Mouse (Mus musculus) liver, embryonic 15.5 days (tissue): ENCODE results near the gene Dpy19l1. TPM values are rescaled to one million over a fixed set of nuclear protein-coding genes. Genes with fewer than 3 reads are reported as not detected.

Experiments used
- ATAC-seq: fragments of 200-750 bp; cut with Nextera tagmentation; 2 replicates; pipeline ENCODE4 v1.8.0; 2017; ENCODE audit warnings: moderate number of reproducible peaks, mild to moderate bottlenecking, moderate library complexity; ENCODE audit not compliant: insufficient read depth
- H3K27ac ChIP-seq: fragments of 300-500 bp; sonication (generic); replicated peaks from 2 replicates; pipeline ENCODE4 v1.5.1; 2015; ENCODE audit warnings: mild to moderate bottlenecking, inconsistent platforms
- H3K27me3 ChIP-seq: fragments of 300-500 bp; sonication (generic); 2 replicates; pipeline ENCODE4 v1.6.1; 2015; ENCODE audit warnings: mild to moderate bottlenecking, inconsistent platforms
- H3K36me3 ChIP-seq: fragments of 300-500 bp; sonication (generic); replicated peaks from 2 replicates; pipeline ENCODE4 v1.6.1; 2015; ENCODE audit warnings: moderate library complexity, mild to moderate bottlenecking, inconsistent platforms
- H3K4me1 ChIP-seq: fragments of 300-500 bp; sonication (generic); replicated peaks from 2 replicates; pipeline ENCODE4 v1.6.1; 2015; ENCODE audit warnings: inconsistent platforms
- H3K4me2 ChIP-seq: fragments of 300-500 bp; sonication (generic); 2 replicates; pipeline ENCODE4 v1.6.1; 2015; ENCODE audit warnings: moderate library complexity, mild to moderate bottlenecking, inconsistent platforms
- H3K4me3 ChIP-seq: fragments of 300-500 bp; sonication (generic); replicated peaks from 2 replicates; pipeline ENCODE4 v1.5.1; 2015; ENCODE audit warnings: mild to moderate bottlenecking, inconsistent platforms
- H3K9ac ChIP-seq: fragments of 300-500 bp; sonication (generic); 2 replicates; pipeline ENCODE4 v1.6.1; 2015; ENCODE audit warnings: moderate library complexity, mild to moderate bottlenecking, inconsistent platforms
- H3K9me3 ChIP-seq: fragments of 300-500 bp; sonication (generic); replicated peaks from 2 replicates; pipeline ENCODE4 v1.6.1; 2016; ENCODE audit warnings: inconsistent platforms
- WGBS: fragments of 180-500 bp; shearing (Covaris S2); methylation state at CpG from one replicate; pipeline ENCODE4 v1.1.7; 2015; ENCODE audit warnings: mixed read lengths; ENCODE audit not compliant: insufficient replicate concordance; 5-methylcytosine and 5-hydroxymethylcytosine counted together
- polyA plus RNA-seq: library from polyadenylated mRNA; unstranded; fragments of >200 nt; fragmentation: Nextera tagmentation; extraction: Ambion mirVana; gene quantifications from 2 replicates; pipeline ENCODE4 v1.2.1, GENCODE M21; 2015

The Dpy19l1 gene
- polyA plus RNA-seq, 1 experiment from 2014 or later = 12.3 TPM

- Histone ChIP-seq H3K36me3 (peaks cover 66% of the 10 kb centered on the region), H3K4me2 (no peak overlapping the region), H3K9me3 (no peaks in the 10 kb centered on the region), H3K27ac (no peak overlapping the region), H3K27me3 (no peaks in the 10 kb centered on the region), H3K9ac (no peak overlapping the region), H3K4me1 (no peaks in the 10 kb centered on the region), H3K4me3 (no peak overlapping the region)
- WGBS = 77% methylated on average over 3 of the region's 3 CpGs
- ATAC-seq = no peak
Observed at GRCm38 (mm10) chr9:24421221-24421620, 81.7 kb downstream of the Dpy19l1 start.

- ATAC-seq = peak; percentile 37; the same call in 1 of the 2 replicates
- Histone ChIP-seq H3K9ac (no peak overlapping the region), H3K27me3 (no peaks in the 10 kb centered on the region), H3K9me3 (no peaks in the 10 kb centered on the region), H3K4me3 (no peak overlapping the region), H3K4me1 (no peaks in the 10 kb centered on the region), H3K4me2 (no peak overlapping the region), H3K27ac (no peak overlapping the region), H3K36me3 (peaks cover 65% of the 10 kb centered on the region)
- WGBS = 79% methylated on average over 4 of the region's 4 CpGs
Observed at GRCm38 (mm10) chr9:24420144-24420543, 82.8 kb downstream of the Dpy19l1 start.

- H3K27me3 ChIP-seq = no peaks in the 10 kb centered on the region
- WGBS = 80% methylated on average over 5 of the region's 5 CpGs
- no peaks in the 10 kb centered on the region for H3K4me1 ChIP-seq
- H3K9me3 ChIP-seq = no peaks in the 10 kb centered on the region
- no peak for ATAC-seq
- peaks cover 69% of the 10 kb centered on the region for H3K36me3 ChIP-seq
- H3K9ac ChIP-seq = no peak overlapping the region
- H3K4me2 ChIP-seq = no peak overlapping the region
- H3K27ac ChIP-seq = no peak overlapping the region
- H3K4me3 ChIP-seq = no peak overlapping the region
Observed at GRCm38 (mm10) chr9:24418281-24418680, 84.7 kb downstream of the Dpy19l1 start.

- Histone ChIP-seq H3K4me2 (no peak overlapping the region), H3K36me3 (peaks cover 28% of the 10 kb centered on the region), H3K27ac (no peak overlapping the region), H3K27me3 (no peaks in the 10 kb centered on the region), H3K9me3 (no peaks in the 10 kb centered on the region), H3K4me1 (no peaks in the 10 kb centered on the region), H3K4me3 (no peak overlapping the region), H3K9ac (no peak overlapping the region)
- 83% methylated on average over 8 of the region's 8 CpGs for WGBS
- no peak for ATAC-seq
Observed at GRCm38 (mm10) chr9:24411483-24411882, 91.5 kb downstream of the Dpy19l1 start.

- H3K4me3 ChIP-seq = no peak overlapping the region
- no peaks in the 10 kb centered on the region for H3K9me3 ChIP-seq
- 48% methylated on average over 1 of the region's 1 CpGs for WGBS
- ATAC-seq = peak; percentile 25; the same call in 1 of the 2 replicates
- no peaks in the 10 kb centered on the region for H3K27me3 ChIP-seq
- peaks cover 28% of the 10 kb centered on the region for H3K36me3 ChIP-seq
- no peak overlapping the region for H3K4me2 ChIP-seq
- H3K4me1 ChIP-seq = no peaks in the 10 kb centered on the region
- no peak overlapping the region for H3K9ac ChIP-seq
- no peak overlapping the region for H3K27ac ChIP-seq
Observed at GRCm38 (mm10) chr9:24410439-24410838, 92.5 kb downstream of the Dpy19l1 start.

GRCm38 (mm10) chr9:24407992-24408391 lies 94.9 kb downstream of the Dpy19l1 start:
- peaks cover 15% of the 10 kb centered on the region for H3K36me3 ChIP-seq
- no peak overlapping the region for H3K4me3 ChIP-seq
- no peak for ATAC-seq
- H3K9me3 ChIP-seq = no peaks in the 10 kb centered on the region
- H3K4me1 ChIP-seq = no peaks in the 10 kb centered on the region
- H3K4me2 ChIP-seq = no peak overlapping the region
- H3K9ac ChIP-seq = no peak overlapping the region
- H3K27me3 ChIP-seq = no peaks in the 10 kb centered on the region
- no peak overlapping the region for H3K27ac ChIP-seq
- WGBS = 64% methylated on average over 3 of the region's 3 CpGs

- Histone ChIP-seq H3K4me1 (no peaks in the 10 kb centered on the region), H3K9ac (no peak overlapping the region), H3K27me3 (no peaks in the 10 kb centered on the region), H3K4me2 (no peak overlapping the region), H3K4me3 (no peak overlapping the region), H3K27ac (no peak overlapping the region), H3K36me3 (no peaks in the 10 kb centered on the region), H3K9me3 (no peaks in the 10 kb centered on the region)
- 53% methylated on average over 3 of the region's 3 CpGs for WGBS
- no peak for ATAC-seq
Observed at GRCm38 (mm10) chr9:24394146-24394545, 108.8 kb downstream of the Dpy19l1 start.

- Histone ChIP-seq H3K4me1 (peaks cover 6% of the 10 kb centered on the region; the same call in 1 of the 2 replicates), H3K4me3 (no peak overlapping the region), H3K9ac (no peak overlapping the region), H3K27me3 (no peaks in the 10 kb centered on the region), H3K4me2 (no peak overlapping the region), H3K9me3 (no peaks in the 10 kb centered on the region), H3K36me3 (no peaks in the 10 kb centered on the region), H3K27ac (no peak overlapping the region)
- no peak for ATAC-seq
- 77% methylated on average over 8 of the region's 8 CpGs for WGBS
Observed at GRCm38 (mm10) chr9:24390807-24391370, 112.1 kb downstream of the Dpy19l1 start.

GRCm38 (mm10) chr9:24387230-24387629 lies 115.7 kb downstream of the Dpy19l1 start:
- Histone ChIP-seq H3K36me3 (no peaks in the 10 kb centered on the region), H3K4me1 (peaks cover 6% of the 10 kb centered on the region; the same call in 1 of the 2 replicates), H3K9me3 (no peaks in the 10 kb centered on the region), H3K4me2 (no peak overlapping the region), H3K27me3 (no peaks in the 10 kb centered on the region), H3K4me3 (no peak overlapping the region), H3K27ac (no peak overlapping the region), H3K9ac (no peak overlapping the region)
- ATAC-seq = peak; percentile 75

GRCm38 (mm10) chr9:24379321-24379720 lies 123.6 kb downstream of the Dpy19l1 start:
- no peak for ATAC-seq
- Histone ChIP-seq H3K27me3 (no peaks in the 10 kb centered on the region), H3K27ac (no peak overlapping the region), H3K4me2 (no peak overlapping the region), H3K4me1 (no peaks in the 10 kb centered on the region), H3K9me3 (no peaks in the 10 kb centered on the region), H3K36me3 (no peaks in the 10 kb centered on the region), H3K9ac (no peak overlapping the region), H3K4me3 (no peak overlapping the region)
- WGBS = 55% methylated on average over 3 of the region's 3 CpGs

GRCm38 (mm10) chr9:24378848-24379247 lies 124.1 kb downstream of the Dpy19l1 start:
- 72% methylated on average over 2 of the region's 2 CpGs for WGBS
- no peaks in the 10 kb centered on the region for H3K9me3 ChIP-seq
- no peak for ATAC-seq

More at GRCm38 (mm10) chr9:24378848-24379247, 124.1 kb downstream of the Dpy19l1 start:
- Histone ChIP-seq H3K9ac (no peak overlapping the region), H3K4me3 (no peak overlapping the region), H3K36me3 (no peaks in the 10 kb centered on the region), H3K4me2 (no peak overlapping the region), H3K27ac (no peak overlapping the region), H3K27me3 (no peaks in the 10 kb centered on the region), H3K4me1 (no peaks in the 10 kb centered on the region)
